Mouse (Mus musculus): Measurements from ENCODE around the gene Ubtd1.
"Not testable (repeated sequence)": the region's sequence is repeated elsewhere in the genome, so short reads cannot be mapped to it uniquely, and the experiment has no call there.

Gene Ubtd1

DNA sequence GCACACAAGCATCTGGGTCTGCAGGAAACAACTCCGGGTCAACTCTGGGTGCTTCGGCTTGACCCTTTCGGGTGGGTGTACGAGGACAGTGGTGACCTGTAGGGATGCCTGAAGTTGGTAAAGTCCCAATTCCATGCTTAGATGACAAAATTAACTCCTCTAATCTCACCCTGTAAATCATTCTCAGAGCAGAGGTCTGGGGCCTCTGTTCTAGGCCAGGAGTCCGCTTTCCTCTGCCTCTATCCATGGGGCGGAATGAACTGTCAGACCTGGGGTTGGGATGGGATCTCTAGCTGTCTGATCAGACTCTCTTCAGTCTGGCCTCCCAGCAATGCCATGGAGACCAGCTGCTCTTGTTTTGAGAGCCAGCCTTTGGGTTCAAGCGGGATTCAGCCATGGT lies 79.9 kb downstream of the Ubtd1 start:
- DNase-seq (ENCODE audit: low spot score), result no peak

DNA sequence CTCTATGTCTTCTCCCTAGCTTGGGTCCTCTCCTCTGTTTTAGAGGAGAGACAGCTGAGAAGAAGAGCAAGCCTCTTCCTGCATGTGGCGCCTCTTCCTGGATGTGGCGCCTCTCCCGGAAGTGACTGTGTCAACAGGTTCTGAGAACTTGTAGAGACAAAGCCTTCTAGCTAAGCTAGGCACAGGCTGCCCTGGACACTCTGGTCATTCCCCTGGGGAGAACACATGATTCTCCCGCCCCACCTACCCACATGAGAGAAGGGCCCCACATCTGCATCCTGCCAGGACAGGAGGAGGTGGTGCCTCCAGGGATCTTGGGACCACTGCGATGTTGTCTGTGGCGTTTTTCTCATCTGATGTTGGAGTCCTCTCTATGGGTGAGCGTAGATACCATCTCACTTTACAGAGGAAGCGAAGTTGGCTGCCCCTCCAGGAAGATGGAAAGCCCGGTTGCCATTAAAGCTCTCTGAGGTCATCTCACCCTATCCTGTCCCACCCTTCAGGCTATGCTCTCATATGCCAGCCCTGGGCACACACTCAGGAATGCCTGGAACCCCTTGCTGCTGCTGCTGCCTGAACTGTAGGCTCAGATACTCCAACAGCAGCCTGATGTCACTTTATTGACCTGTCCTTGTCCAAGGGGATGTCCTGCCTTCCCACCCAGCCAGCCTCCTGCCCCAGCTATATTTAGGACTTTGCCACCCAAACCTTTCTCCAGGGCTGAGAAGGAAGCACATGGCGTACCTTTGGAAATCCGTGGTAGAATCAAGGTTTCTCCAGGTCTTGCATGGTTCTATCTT lies 87.1 kb downstream of the Ubtd1 start:
- DNase-seq (ENCODE audit: low spot score), result no peak

DNA sequence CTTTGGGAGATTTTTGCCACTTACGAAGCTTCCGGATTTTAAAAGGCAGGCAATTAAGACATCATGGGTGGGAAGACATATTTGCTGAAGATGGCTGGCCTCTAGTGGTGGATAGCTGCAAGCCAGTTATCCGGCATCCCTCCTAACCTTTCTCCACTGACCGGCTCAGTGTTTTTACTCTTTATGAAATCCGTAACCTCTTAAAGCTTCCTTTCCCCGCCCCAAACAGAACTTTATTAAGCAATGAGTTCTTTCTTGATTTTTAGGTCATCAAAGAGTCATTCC lies 87.6 kb downstream of the Ubtd1 start:
- DNase-seq (ENCODE audit: low spot score), result no peak

DNA sequence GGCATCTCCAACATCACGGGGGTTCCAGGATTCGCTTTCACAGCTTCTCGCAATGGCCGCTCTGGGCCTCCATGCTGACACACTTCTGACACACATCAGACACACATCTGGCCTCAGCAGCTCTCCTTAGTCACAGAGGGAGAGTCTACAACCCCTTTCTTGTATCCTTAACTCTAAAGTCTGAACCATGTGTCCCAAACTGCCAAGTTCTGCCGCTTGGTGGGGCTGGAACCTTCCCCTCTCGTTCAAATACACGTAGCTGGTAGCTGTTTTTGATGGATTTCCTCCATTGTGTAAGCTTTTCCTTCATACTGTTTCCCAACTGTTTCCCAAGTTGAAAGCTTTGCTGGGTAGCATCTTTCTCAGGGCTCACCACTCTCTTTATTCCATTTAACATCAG lies 89.7 kb downstream of the Ubtd1 start:
- DNase-seq (ENCODE audit: low spot score), result no peak

DNA sequence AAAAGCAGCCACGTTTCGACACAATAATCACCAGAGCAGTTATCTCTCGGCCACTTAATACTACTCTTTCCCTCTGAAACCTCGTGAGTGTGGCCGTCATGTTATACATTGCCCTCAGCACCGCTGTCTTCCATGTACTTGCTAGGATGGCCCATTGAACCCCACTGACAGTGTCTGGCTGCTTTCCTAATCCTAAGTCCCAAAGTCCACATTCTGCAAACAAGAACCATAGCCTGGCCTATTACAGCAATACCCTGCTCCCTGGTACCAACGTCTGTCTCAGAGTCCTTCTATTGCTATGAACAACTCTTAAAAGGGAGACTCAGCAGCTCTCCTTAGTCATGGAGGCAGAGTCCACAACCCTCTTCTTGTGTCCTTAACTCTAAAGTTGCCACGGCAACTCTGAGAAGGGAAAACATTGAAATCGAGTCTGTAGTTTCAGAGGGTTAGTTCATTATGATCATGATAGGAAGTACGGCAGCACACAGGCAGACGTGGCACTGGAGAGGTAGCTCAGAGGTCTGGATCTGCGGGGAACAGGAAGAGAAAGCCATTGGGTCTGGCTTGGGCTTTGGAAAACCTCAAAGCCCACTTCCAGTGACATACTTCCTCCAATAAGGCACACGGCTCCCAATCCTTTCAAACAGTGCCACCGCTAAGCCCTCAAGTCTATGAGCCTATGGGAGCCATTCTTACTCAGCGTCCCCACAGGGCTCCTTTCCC lies 90.5 kb downstream of the Ubtd1 start:
- no peak for DNase-seq (ENCODE audit: low spot score)

DNA sequence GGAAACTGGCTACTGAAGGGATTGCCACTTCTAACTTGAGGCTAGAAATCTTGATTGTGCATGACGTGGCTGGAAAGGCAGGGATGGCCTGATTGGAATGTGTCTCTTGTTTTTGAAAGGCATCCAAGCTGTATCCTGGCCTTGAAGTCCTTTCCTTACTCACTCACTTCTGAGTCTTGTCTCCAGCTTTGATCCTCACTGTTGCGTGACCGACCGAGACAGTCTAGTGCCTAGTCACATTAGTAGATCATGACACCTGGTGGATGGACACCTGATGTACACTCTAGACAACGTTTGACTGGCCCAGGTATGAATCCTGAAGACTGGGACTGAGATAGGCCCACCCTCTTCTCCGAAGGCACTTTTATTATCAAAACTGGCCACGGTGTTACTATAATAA lies 91.2 kb downstream of the Ubtd1 start:
- no peak for DNase-seq (ENCODE audit: low spot score)

DNA sequence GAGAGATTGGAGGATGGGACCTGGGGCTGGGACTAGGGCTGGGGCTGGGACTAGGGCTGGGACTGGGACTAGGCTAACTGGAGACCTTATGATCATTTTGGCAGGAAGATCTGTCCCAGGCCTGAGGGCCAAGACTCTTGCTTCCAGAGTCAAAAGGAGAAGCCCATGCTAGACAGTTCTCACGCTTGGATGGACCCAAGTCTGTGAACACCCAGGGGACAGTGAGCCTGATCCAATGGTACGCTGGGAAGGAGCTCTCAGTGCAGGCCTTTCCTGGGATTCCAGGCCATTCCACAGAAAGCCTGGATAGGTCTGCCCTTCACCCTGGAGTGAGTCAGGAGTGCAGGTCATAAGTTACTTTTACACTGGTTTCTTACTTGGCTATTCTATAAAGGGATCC lies 93.5 kb downstream of the Ubtd1 start:
- DNase-seq (ENCODE audit: low spot score), result no peak

DNA sequence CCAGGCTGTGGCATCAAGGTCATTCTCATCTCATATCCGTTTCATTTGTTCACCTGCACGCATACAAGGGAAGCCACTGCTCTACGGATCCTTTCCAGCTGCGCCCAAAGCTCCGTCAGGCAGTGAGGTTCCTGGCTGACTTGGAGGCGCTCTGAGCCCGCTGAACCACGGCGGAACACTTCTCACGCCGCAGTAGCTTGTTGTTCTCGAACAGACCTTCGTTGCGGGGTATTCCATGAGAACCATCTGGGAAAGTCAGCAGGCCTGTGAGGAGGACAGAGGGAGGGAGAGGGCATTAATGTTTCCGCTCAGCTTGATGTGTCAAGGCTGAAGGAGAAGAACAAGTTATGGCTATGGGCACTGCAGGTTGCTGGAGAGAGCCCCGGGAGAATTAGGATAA lies 94.4 kb downstream of the Ubtd1 start:
- no peak for DNase-seq (ENCODE audit: low spot score)

DNA sequence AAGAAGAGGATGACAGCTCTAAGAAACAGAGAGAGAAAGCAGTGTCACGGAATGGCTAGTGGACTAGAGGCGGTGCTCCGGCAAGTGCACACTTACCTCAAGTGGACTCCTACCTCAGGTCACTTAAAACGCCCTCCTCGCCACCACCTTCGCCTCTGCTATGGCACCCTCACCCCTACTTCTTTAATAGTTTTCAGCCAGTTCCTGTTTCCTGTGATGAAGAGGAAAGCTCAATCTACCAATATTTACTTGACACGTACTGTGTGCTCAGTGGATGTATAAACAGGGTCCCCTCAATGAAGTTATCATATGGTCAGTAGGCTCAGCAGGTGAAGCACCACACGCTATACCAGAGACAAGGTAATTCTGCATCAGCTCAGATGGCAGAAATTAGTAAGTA lies 97.0 kb downstream of the Ubtd1 start:
- no peak for DNase-seq (ENCODE audit: low spot score)

DNA sequence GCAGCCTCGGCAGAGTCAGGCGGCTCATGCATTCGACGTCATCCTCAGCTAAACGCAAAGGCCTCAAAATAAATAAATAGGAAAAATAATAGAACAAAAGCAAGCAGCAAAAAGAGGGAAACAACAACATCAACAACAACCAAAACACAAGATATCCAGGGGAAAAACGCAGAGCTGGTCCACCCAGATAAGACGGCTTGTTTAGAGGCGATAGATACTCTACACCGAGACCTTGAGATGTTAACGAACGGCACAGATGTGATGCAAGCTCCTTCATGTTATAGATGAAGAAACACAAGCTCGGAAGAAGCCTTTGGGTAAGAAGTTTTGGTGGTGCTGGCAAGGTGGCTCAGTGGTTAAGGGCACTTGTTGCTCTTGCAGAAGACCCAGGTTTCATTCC lies 97.4 kb downstream of the Ubtd1 start:
- DNase-seq (ENCODE audit: low spot score), result no peak

DNA sequence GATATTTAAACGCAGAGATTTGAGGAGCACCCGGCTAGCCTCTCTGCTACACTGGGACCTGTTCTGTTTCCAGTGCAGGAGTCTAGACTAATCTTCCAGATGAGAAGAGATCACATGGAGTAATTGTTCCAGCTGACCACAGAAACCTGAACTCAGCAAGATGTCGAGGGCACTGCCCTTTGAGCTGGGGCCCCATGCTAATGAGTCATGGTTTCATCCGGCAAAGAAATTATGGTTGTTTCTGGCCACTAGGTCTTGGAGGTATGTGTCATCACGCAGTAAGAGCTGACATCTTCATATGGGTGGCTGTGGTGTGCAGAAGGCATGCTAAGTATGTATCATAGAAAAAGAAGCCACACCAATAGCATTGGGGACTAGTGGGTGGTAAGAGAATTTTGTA lies 98.4 kb downstream of the Ubtd1 start:
- DNase-seq (ENCODE audit: low spot score), result no peak

DNA sequence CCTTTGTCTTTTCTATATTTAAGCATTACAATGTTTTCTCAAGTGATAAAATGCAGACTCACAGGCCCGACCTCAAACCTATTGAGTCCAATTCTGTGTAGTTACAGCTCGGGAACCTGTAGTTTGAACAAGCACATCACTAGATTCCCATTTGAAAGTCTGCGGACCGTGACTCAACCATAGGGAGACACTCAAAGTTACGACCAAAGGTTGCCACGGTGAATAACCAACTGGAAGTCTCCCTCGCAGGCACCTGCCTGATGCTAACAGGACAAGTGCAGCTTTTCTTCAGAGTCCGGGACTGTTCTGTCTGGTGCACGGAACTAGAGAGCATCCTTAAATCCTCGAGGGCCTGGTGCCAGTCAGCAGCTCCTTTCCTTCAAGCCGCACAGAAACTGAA lies 98.9 kb downstream of the Ubtd1 start:
- DNase-seq (ENCODE audit: low spot score), result no peak

DNA sequence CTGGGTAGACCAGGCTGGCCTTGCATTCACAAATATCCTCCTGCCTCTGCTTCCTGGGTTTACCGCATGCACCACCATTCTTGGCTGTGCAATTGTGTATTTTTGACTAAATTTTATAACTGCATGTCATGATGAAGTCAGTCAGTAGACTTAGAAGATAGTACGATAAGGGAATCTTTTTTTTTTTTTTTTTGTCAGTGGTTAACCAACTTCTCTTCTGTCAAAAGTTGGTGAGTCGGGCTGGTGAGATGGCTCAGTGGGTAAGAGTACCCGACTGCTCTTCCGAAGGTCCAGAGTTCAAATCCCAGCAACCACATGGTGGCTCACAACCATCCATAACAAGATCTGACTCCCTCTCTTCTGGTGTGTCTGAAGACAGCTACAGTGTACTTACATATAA lies 100.0 kb downstream of the Ubtd1 start:
- not testable (repeated sequence) for DNase-seq (ENCODE audit: low spot score)

All from embryo, embryonic 10 days (tissue).